Mouse (Mus musculus) cerebellum, adult 11-12 months (tissue): Measurements from ENCODE around the gene Ndrg4.

ENCODE experiments used
- DNase-seq: peaks from one replicate; pipeline ENCODE4 v3.0.0; 2022

Ndrg4 gene

GRCm38 (mm10) chr8:95688073-95688672, 11.4 kb downstream of the Ndrg4 start:
- no peak for DNase-seq

- DNase-seq = no peak
Measured at GRCm38 (mm10) chr8:95690929-95691541, 14.3 kb downstream of the Ndrg4 start.

GRCm38 (mm10) chr8:95694631-95695030, 17.9 kb downstream of the Ndrg4 start:
- DNase-seq = peak; percentile 32

- no peak for DNase-seq
Measured at GRCm38 (mm10) chr8:95696661-95697060, 19.9 kb downstream of the Ndrg4 start.

GRCm38 (mm10) chr8:95697128-95697527, 20.3 kb downstream of the Ndrg4 start:
- peak; percentile 70 for DNase-seq

GRCm38 (mm10) chr8:95698179-95698578, 21.4 kb downstream of the Ndrg4 start:
- no peak for DNase-seq

- DNase-seq = no peak
Measured at GRCm38 (mm10) chr8:95700282-95700681, 23.5 kb downstream of the Ndrg4 start.

GRCm38 (mm10) chr8:95701809-95702208, 25.0 kb downstream of the Ndrg4 start:
- DNase-seq = peak; percentile 79

GRCm38 (mm10) chr8:95702480-95703446, 26.0 kb downstream of the Ndrg4 start:
- peak; percentile 95 for DNase-seq

- peak; percentile 90 for DNase-seq
Measured at GRCm38 (mm10) chr8:95703461-95704260, 26.9 kb downstream of the Ndrg4 start.

GRCm38 (mm10) chr8:95704538-95704937, 27.8 kb downstream of the Ndrg4 start:
- DNase-seq = peak; percentile 63

GRCm38 (mm10) chr8:95709579-95709978, 32.8 kb downstream of the Ndrg4 start:
- DNase-seq = no peak

- DNase-seq = no peak
Measured at GRCm38 (mm10) chr8:95711029-95711428, 34.2 kb downstream of the Ndrg4 start.

- DNase-seq = no peak
Measured at GRCm38 (mm10) chr8:95712395-95712794, 35.6 kb downstream of the Ndrg4 start.

GRCm38 (mm10) chr8:95713100-95714010, 36.6 kb downstream of the Ndrg4 start:
- peak; percentile 74 for DNase-seq

- no peak for DNase-seq
Measured at GRCm38 (mm10) chr8:95714367-95714766, 37.6 kb downstream of the Ndrg4 start.

GRCm38 (mm10) chr8:95714837-95715413, 38.1 kb downstream of the Ndrg4 start:
- no peak for DNase-seq

GRCm38 (mm10) chr8:95715676-95716531, 39.1 kb downstream of the Ndrg4 start, which contains the start of gene Setd6:
Gene Setd6 (plus strand): TSS chr8:95715881.
- peak; percentile 83 for DNase-seq

GRCm38 (mm10) chr8:95716546-95717335, 40.0 kb downstream of the Ndrg4 start:
- DNase-seq = no peak
